Mouse (Mus musculus): ENCODE measurements around the gene Gpr150. TPM values are rescaled to one million over a fixed set of nuclear protein-coding genes. Genes with fewer than 3 reads are reported as not detected.

Gpr150 gene
- polyA plus RNA-seq (2017; shearing (Covaris generic)), result not detected

GRCm38 (mm10) chr13:76056896-76057266 lies at the start of gene Gpr150:
TSS of gene Gpr150 (minus strand) at chr13:76056996.

GRCm38 (mm10) chr13:76098493-76099303 lies 41.9 kb upstream of the Gpr150 start, which contains the start of the genes Arsk and Ttc37:
TSS of gene Arsk (minus strand) at chr13:76098660.
TSS of gene Ttc37 (plus strand) at chr13:76098734.

GRCm38 (mm10) chr13:76017974-76018843 lies 38.6 kb downstream of the Gpr150 start, which contains the start of gene Rfesd:
TSS of gene Rfesd (minus strand) at chr13:76018719.

Other genes with a start within 250 kb of the Gpr150 start
- gene Glrx, start 217.1 kb downstream of the Gpr150 start, polyA plus RNA-seq (2017; shearing (Covaris generic)), result 269 TPM
- not detected for gene Rhobtb3, start 113.1 kb downstream of the Gpr150 start, polyA plus RNA-seq (2017; shearing (Covaris generic))
- not detected for gene Spata9, start 89.8 kb downstream of the Gpr150 start, polyA plus RNA-seq (2017; shearing (Covaris generic))
- gene Rfesd, start 38.3 kb downstream of the Gpr150 start, polyA plus RNA-seq (2017; shearing (Covaris generic)), result 30.3 TPM
- 9.3 TPM for gene Arsk, start 41.7 kb upstream of the Gpr150 start, polyA plus RNA-seq (2017; shearing (Covaris generic))
- gene Ttc37, start 41.7 kb upstream of the Gpr150 start, polyA plus RNA-seq (2017; shearing (Covaris generic)), result 25.9 TPM
- not detected for gene Fam81b, start 248.1 kb upstream of the Gpr150 start, polyA plus RNA-seq (2017; shearing (Covaris generic))

Measured in inflammation-experienced regulatory T-cells, adult 16 weeks (primary cell).